Mouse (Mus musculus) embryo, embryonic 11 days (tissue): ENCODE data around the gene Bcl10.
"Not testable (repeated sequence)": the region's sequence is repeated elsewhere in the genome, so short reads cannot be mapped to it uniquely, and the experiment has no call there.

Source experiments
- DNase-seq: peaks from one replicate; pipeline ENCODE4 v3.0.0-alpha.2; 2015

The Bcl10 gene

DNA sequence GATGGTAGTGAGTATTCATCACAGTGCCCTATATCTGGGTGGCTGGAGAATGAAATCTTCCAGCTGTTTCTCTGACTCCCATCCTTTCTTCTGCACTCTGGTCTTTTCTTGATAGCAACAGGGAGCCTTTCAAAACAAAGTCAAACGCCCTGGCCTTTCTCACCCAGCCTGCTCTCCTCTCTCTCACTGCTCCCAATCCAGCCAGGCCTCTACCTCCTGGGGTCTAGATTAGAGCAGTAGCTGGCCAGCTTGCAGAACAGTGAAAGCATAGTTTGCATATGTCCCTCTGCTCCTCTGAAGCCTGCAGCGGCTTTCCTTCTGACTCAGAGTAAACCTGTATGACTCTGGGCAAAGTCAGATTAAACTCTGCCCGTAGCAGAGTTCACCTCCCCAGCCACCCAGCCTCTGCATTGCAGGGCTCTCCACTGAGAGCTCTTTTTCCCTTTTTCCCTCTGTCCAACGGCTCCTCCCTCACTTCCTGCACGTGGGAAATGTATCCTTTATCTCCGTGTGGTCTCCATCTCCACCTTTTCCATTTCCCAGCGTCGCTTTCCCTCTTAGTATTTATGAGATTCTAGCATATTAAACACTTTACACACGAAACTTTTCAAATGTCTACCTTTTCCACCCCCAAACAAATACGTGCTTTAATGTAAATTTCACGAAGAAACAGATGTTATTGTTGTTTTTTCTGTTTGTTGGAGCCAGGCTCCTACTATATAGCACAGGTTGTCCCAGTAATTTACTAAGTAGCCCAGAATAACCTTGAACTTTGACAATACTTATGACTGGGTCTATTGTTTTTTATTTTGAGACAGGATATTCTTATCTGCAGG lies at the start of gene Bcl10:
Gene Bcl10 (plus strand): TSS at position 786 of the 836 bp plus-strand sequence.
- DNase-seq = no peak

DNA sequence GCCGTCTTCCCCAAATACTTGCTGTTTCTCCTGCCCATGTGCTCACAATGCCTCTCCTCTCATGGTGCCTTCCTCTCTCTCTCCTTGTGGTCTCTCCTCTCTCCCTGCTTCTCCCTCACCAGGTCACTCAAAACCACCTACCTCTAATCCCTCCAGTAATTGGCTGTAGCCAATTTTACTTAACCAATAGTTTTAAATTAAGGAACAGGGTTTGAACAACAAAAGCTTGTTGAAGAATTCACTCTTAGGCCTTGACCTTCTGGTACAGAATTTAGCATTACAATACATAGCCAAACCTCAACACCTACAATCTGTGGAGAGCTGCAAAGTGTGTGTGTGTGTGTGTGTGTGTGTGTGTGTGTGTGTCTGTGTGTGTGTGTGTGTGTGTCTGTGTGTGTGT lies 49.3 kb upstream of the Bcl10 start:
- no peak for DNase-seq

DNA sequence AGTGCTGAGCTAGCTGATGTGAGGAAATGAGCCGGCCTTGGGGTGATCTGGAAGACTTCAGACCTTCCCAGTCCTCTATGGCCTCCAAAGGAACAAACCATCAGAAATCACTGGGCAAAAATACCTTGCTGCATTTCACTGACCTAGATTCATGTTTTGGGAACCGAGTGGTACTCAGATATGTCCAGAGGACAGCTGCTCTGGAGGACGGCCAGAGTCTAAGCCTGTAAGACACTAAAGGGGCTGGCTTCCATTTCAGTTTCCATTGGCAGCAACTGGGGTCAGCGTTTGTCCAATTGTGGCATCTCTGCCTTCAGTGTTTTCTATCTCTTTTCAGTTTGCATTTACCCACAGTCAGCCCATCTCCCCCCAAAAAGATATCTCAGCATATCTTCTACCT lies 48.5 kb upstream of the Bcl10 start:
- no peak for DNase-seq

DNA sequence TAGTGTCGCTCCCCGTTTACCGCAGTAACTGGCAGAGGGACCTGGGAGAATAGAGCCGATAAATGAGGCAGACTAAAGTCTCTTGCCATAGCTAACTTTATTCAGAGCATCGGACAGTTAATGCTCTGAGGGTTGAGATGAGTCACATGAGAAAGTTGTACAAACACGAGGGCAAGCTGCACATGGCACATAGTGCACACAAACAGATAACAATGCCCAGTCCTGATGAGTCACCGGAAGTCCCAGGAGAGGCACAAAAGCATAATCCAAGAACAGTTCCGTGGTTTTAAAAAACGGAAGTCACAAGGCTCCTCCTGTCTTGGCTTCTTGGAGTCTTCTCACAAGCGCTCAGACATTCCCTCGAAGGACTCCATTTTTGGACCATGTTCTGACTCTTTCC lies 46.5 kb upstream of the Bcl10 start:
- DNase-seq = no peak

DNA sequence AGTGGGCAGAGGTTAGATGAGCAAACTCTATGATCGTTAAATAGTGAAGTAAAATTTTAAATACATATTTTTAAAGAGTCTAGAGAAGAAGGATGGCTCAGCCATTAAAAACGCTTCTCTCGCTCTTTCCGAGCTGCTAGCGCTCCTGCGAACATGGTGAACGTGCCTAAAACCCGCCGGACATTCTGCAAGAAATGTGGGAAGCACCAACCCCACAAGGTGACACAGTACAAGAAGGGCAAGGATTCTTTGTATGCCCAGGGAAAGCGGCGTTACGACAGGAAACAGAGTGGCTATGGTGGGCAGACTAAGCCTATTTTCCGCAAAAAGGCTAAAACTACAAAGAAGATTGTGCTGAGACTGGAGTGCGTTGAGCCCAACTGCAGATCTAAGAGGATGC lies 43.7 kb upstream of the Bcl10 start:
- not testable (repeated sequence) for DNase-seq

DNA sequence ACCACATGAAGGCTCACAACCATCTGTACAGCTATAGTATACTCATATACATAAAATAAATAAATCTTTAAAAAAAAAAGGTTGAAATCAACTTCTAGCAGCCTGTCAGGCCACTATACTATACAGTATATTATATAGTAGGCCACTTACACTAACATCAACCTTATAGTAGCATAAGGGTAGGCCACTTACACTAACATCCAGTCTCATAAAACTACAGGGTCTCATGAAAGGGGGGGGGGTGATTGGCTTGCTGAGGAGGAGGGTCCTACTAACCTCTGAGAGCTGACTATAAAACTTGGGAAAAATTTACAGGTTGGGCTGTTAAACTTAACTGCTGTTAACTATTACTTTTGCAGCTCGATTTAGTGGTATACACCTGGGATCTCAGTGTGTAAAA lies 42.3 kb upstream of the Bcl10 start:
- no peak for DNase-seq

DNA sequence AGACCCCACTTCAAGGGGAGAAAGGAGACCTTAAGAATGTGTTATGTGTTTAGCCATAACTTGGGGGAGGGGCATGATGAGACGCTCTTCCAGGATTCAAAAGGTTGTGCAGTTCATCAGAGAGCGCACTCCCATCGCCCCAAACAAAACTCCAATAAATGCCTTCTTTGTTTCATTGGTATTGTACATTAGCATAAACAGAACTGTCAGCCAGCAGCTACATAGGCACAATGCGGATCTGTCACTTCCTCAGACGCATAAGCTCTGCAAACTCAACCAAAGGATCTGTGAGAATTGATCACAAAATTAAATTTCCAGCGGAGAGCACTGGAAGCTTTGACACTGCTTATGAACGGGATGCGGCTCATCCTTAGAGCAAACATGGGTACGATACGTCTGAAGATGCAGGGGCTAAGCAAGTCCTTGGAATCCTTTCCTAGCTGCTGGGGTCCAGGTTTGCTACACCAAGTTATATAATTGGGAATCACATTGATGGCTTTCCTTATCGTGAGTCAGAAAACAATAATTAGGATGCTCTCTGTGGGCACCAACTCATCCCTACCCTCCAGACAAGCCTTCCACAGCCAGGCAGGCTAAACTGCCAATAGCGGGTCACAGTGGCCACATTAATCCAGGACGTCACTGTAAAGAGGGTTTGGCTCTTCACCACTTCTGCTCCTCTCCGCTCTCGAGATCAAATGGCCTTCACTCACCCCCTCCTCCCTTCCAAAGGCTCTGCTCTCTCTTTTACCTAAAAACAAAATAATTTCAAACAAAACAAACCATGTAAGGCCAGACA lies 40.3 kb upstream of the Bcl10 start:
- DNase-seq = no peak

DNA sequence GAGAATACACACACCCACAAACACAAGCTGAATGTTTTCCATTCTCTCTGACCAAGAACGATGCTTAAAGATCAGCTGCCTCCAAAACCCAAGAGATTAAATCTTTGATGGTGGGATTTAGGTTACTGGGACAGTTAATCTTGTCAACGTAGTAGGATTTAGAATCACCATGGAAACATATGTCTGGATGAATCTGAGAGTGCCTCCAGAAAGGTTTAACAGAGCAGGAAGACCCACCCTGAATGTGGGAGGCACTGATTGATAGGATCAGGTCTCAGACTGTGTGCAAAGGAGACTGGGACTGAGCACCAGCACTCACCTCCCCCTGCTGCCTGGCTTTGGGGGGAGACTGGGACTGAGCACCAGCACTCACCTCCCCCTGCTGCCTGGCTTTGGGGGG lies 39.4 kb upstream of the Bcl10 start:
- DNase-seq = no peak

DNA sequence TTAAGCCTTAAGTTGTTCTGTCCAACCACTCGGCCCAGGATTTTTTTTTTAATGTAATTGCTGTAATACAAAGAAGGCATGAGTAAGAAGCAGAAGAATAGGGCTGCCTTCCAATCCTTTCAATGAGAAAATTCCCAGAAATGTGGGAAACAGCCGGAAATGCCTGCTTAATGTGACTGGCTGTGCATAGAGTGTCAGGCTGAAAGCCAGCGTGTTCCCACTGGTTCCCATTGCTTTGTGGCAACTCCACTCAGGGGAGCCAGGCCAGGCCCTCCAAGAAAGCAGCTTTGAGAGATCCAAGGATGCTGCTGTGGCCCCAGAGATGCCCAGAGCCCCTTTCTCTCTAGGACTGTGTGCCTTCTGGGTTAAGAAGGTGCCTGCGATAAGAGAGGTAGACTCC lies 37.2 kb upstream of the Bcl10 start:
- no peak for DNase-seq

DNA sequence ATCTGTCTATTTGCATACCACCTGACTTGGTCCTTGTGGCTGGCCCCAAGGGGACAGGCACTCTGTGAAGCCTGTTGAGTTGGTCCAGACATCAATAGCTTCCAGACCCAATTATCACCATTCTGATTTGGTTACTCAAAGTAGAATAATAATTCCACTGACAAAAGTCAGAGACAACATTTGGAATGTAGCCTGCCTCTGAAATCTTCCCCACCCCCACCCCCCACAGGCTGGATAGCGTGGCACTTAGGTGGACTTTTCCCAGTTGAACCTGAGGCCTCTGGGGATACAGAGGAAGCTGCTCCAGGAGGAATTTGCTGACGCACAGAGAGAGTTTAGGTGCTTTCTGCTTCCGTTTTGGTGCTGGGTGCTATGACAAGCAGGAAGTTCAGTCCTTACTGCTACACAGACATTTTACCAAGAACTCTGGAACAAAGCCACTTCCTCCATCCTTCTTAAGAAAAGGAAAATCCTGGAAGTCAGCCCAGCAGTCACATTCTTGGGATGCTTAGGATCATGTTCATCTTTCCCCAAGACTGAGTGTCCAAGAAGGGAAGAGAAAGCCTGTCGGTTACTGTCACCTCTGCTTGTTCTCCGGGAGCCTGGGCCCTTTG lies 36.6 kb upstream of the Bcl10 start:
- DNase-seq = no peak

DNA sequence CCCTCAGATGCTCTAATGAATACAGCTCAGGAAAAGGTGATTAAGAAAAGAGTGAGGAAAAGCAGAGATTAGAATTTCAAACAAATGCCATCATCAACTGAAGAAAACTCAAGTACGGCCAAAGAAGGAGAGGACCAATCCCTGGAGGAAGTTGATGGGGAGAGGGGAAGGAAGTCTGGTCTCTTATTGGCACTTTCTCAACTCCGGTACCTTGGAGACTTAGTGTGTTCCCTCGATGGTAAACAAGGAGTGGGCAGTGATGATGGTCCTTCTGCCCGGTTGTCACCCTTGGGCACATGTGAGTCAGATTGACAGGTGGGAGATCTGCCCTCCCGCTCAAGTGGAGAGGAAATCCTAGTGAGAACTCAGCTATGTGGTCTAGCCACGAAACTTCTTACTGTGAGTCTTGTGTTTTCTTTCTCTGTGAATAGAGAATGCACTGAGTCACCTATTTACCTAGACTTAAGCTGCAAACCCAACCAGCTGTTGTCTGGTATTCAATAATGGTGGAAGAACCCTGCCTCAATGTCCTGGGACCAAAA lies 35.1 kb upstream of the Bcl10 start:
- no peak for DNase-seq

DNA sequence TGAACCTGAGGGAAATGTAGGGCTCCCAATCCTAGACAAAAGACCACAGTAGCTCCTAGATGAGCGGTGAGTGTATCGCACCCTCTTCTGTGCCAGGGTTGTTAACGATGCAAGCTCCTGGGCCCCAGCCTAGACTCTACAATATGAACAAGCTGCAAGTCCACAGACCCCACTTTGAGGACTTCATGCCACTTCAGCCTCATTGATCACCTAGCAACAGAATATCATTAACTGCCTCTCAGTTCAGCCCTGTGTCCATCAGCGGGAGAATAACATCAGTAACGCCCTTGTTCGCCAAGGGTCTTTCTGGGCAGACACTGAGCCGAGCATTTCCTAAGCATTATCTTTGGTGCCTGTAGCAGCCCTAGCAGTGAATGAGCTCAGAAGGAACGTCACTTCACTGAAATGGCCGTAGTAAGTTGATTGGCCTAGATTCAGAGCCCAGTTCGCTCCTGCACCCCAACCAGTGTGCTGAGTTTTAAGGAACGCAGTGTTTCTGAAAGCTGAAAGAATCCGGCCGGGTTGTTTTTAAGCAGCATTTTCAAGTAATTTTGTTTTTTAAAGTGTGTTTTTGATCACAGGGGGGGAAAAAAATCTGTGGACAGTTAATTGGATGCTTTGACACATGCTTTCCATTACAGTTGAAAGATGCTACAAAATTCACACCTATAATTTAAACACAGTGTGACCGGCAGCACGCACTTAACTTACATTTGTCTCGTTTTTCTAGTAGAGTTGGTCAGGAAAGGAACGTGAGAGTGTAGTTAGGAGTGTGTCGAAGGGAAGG lies 32.1 kb upstream of the Bcl10 start:
- DNase-seq = peak; percentile 73

DNA sequence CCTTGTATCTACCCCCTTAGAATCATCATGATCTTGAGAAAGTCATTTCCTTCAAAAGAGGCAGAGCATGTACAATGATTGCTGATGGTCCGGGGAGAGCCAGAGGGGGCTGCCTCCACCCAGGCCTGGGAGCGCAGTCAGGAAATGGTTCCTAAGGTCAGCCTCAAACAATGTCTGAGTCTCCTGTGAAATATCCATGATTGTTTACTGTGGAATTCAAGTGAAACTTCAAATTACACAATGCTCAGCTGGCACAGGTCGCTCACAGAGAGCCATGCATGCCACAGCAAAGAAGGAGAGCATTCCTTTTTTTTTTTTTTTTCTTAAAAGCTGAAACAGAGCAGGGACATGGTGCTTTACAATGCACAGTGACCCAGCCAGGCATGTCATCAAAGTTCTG lies 30.2 kb upstream of the Bcl10 start:
- no peak for DNase-seq

DNA sequence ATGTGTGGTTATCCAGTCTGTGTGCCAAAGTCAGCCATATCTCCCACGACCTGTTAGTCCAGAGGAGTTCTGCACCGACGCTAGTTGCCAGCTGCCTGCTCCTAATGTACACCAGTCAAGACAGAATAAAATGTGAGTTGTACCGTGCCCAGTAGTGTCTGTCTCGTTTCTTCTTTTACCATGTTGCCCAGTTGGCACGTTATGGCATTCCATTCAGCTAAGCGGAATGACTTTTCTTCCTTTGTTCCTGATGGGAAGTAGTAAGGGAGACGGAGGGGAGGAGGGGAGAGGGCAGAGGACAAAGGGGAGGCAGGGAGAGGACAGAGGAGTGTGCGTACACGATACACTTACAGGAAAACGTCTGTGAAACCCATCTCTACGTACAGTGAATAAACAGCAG lies 28.5 kb upstream of the Bcl10 start:
- DNase-seq = no peak

DNA sequence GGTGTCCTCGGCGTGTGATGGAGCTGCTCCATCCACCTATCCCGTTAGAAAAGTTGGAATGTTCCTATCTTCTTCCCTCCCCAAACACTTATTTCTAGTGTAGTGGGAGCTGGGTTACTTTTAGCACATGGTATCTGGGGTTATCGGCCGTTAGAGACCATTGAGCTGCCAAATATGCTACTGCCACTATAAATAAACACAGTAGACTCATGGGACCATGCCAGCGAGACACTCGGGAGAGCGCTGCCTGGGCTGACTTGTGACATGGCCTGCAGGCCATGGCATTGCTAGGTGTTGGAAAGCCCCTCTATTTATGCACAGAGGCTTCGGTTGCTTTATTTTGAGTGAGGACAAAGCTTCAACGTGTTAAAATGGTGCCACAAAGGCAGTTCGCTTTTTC lies 24.9 kb upstream of the Bcl10 start:
- no peak for DNase-seq

DNA sequence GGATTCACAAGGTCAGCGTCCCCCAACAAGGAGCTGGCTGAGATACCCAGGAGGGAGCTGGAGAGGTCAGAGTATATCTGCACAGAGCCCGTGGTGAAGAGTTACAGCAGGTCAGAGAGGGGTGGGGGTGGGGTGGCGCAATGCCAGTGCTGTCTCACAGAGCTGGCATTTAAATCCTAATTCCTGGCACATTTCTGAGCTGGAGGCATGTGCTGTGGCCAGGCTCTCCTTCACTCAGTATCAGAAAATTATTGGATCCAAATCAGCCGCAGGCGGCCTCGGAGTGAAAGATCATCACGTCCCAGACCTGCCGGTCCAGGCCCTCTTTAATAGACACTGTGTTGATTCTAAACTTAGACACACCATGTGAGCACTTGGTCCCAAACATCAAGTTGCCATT lies 22.8 kb upstream of the Bcl10 start:
- no peak for DNase-seq

DNA sequence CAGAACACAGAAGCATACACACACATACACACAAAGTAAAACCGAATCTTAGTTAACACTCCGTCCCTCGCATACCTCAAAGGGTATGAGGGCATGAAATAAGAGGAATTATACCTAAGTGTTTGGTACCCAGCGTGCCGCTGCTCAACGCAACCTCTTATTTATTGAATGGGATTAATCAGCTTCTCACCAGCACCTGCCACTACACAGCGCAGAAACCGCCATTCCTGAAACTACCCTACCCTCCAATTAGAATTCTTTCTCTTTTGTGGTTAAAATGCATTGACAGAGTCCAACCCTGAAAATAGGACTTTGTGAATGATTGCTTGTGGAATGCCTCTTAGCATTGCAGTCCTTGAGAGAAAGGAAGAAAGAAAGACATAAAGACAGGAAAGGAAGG lies 19.1 kb upstream of the Bcl10 start:
- no peak for DNase-seq

DNA sequence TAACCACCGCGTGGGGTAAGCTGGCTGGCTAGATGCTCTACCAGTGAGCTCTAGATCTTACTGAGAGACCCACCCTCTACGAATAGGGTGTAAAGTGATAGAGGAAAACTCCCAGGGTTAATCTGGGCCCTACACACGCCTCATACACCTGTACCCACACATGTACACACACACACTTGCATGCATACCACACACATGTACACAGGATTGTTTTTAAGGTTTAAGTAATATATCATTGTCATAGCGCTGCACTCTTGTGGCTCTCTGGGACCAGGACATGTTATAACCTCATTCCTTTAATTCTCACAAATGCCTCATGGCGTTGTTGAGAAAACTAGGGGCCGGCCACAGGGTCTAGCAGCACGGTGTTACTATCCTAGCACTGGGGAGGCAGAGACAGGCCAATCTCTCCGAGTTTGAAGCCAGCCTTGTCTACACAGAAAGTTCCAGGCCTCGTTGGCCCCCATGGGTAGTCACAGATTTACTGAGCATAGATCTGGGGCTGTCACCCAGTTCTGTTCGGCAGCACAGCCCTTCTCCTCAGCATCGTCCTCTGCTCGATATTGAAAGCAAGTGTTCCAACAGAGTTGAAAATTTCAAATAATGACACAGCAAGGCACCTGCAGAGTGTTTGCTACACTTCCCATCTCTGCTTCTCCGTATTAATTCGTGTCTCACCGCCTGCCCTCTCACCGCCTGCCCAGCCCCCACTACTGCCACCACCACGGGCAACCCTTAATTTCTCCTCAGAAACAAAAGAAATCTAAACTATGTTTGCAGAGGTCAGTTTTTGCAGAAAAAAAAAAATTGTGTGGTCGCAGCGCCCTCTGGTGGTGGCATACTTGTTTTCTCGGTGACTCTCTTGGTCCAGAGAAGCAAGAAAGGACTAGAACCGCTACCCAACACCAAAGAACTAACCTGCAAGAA lies 17.5 kb upstream of the Bcl10 start:
- DNase-seq = peak; percentile 84

DNA sequence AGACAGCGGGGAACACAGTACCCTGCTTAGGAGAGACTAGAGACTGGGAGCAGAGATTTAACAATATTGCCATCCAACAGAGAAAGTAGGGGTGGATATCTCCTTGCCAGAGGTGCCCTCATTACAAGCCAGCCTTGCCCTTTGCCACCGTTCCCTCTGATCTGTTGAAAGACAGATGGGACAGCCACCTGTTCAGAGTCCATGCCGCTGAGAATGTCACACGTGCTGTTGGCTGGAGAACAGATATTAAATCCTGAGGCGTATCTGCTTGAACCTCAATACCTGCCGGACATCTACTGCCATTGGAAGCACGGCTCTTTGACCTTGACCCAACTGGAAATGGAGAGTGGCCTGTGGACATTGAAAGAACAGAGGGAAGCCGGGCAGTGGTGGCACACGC lies 16.0 kb upstream of the Bcl10 start:
- DNase-seq = no peak

DNA sequence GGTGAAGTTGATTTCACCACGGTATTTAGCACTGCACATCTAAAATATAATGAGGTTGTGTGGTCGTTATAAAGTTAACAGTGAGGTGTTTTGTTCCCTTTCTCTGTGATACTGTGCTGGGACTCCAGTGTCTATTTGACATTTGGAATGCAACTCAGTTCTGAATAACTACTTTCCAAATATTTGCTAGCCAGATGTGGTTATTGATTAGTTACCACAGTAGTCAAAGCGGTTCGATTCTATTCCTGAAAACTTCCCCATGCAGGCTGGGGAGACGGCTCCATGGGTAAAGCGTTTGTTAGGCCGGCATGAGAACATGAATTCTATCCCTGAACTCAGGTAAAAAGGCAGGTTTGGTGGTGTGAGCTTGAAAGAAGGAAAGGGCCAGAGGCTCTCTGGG lies 10.1 kb upstream of the Bcl10 start:
- no peak for DNase-seq

DNA sequence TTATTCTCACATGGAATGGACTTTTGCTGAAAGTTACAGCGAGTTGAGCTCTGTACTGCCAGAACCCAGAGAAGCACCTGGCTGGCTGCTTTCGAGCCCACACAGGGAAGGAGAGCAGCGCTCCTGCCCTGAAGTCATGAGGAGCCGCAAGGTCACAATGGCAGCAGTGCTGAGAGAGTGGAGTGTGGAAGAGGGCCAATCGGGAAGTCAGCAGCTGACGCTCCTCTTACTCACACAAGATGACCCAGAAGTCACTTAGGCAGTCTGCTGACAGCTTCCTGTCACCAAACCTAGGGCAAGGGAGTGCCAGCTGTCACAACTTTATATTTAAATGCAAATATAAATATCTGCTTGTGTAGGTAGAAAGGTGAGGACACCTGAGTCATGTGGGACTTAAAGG lies 9.3 kb upstream of the Bcl10 start:
- DNase-seq = no peak

DNA sequence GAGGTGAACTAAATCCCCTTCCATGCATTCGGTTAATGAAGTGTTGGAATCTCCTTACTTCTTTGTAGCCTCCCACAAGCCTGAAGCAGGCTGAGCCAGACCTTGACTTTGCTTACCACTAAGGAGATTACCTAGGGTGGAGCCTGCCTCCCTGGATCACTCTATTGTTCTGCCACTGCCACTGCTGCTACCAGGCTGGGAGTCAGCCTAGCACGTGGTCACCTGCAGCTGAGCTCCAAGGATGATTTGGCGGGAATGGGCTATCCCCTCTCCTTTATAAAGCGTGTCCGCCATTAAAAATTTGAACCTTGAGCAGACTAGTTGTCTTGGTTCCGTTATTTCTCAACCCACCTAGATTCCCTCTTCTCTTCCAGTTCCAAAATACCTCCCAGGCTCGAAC lies 8.7 kb upstream of the Bcl10 start:
- DNase-seq = not testable (repeated sequence)
